Mouse (Mus musculus): ENCODE data around the gene Riok1. TPM values are rescaled to one million over a fixed set of nuclear protein-coding genes. Genes with fewer than 3 reads are reported as not detected.

The Riok1 gene
- polyA plus RNA-seq, 1 experiment from 2014 or later, result 73.3 TPM

- no peak overlapping the region for H3K4me3 ChIP-seq (replicated peaks)
- no peak overlapping the region for H3K9ac ChIP-seq (replicated peaks)
- H3K4me2 ChIP-seq, result no peak overlapping the region
- H3K4me1 ChIP-seq (replicated peaks), result no peaks in the 10 kb centered on the region
- ATAC-seq (ENCODE audit: insufficient number of reproducible peaks, insufficient read depth, low FRiP score, low TSS enrichment, low read depth), result no peak
- H3K27me3 ChIP-seq, result no peaks in the 10 kb centered on the region
- no peaks in the 10 kb centered on the region for H3K9me3 ChIP-seq
- WGBS, result 82% methylated on average over 5 of the region's 5 CpGs
- no peak overlapping the region for H3K27ac ChIP-seq
- no peaks in the 10 kb centered on the region for H3K36me3 ChIP-seq
These were observed 26.3 kb upstream of the Riok1 start for GRCm38 (mm10) chr13:38010444-38010910.

GRCm38 (mm10) chr13:38012436-38012835 lies 24.4 kb upstream of the Riok1 start:
- H3K9me3 ChIP-seq, result no peaks in the 10 kb centered on the region
- ATAC-seq (ENCODE audit: insufficient number of reproducible peaks, insufficient read depth, low FRiP score, low TSS enrichment, low read depth), result no peak
- H3K27ac ChIP-seq, result no peak overlapping the region
- H3K36me3 ChIP-seq, result no peaks in the 10 kb centered on the region
- no peaks in the 10 kb centered on the region for H3K27me3 ChIP-seq
- WGBS, result 91% methylated on average over 5 of the region's 5 CpGs
- H3K4me2 ChIP-seq, result no peak overlapping the region
- no peaks in the 10 kb centered on the region for H3K4me1 ChIP-seq (replicated peaks)
- no peak overlapping the region for H3K9ac ChIP-seq (replicated peaks)
- H3K4me3 ChIP-seq (replicated peaks), result no peak overlapping the region

- Histone ChIP-seq H3K4me1 (replicated peaks) (no peaks in the 10 kb centered on the region), H3K27me3 (no peaks in the 10 kb centered on the region), H3K4me3 (replicated peaks) (no peak overlapping the region), H3K27ac (no peak overlapping the region), H3K9ac (replicated peaks) (no peak overlapping the region), H3K9me3 (peaks cover 5% of the 10 kb centered on the region; the same call in 1 of the 2 replicates), H3K4me2 (no peak overlapping the region), H3K36me3 (no peaks in the 10 kb centered on the region)
- no peak for ATAC-seq (ENCODE audit: insufficient number of reproducible peaks, insufficient read depth, low FRiP score, low TSS enrichment, low read depth)
- whole genome bisulfite sequencing, result 90% methylated on average over 4 of the region's 4 CpGs
These were observed 21.2 kb upstream of the Riok1 start for GRCm38 (mm10) chr13:38015591-38015990.

GRCm38 (mm10) chr13:38018791-38019190 lies 18.0 kb upstream of the Riok1 start:
- H3K9me3 ChIP-seq, result peaks cover 5% of the 10 kb centered on the region; the same call in 1 of the 2 replicates
- no peaks in the 10 kb centered on the region for H3K36me3 ChIP-seq
- no peak overlapping the region for H3K4me3 ChIP-seq (replicated peaks)
- WGBS, result 75% methylated on average over 3 of the region's 3 CpGs
- no peak for ATAC-seq (ENCODE audit: insufficient number of reproducible peaks, insufficient read depth, low FRiP score, low TSS enrichment, low read depth)
- H3K4me1 ChIP-seq (replicated peaks), result no peaks in the 10 kb centered on the region
- 0 out of 2 replicates have a peak, but pooled peaks cover 3% of the 10 kb centered on the region for H3K27me3 ChIP-seq
- no peak overlapping the region for H3K27ac ChIP-seq
- H3K4me2 ChIP-seq, result no peak overlapping the region
- no peak overlapping the region for H3K9ac ChIP-seq (replicated peaks)

- Histone ChIP-seq H3K4me3 (replicated peaks) (no peak overlapping the region), H3K9ac (replicated peaks) (no peak overlapping the region), H3K9me3 (no peaks in the 10 kb centered on the region), H3K36me3 (no peaks in the 10 kb centered on the region), H3K4me2 (no peak overlapping the region), H3K27ac (no peak overlapping the region), H3K4me1 (replicated peaks) (no peaks in the 10 kb centered on the region), H3K27me3 (0 out of 2 replicates have a peak, but pooled peaks cover 3% of the 10 kb centered on the region)
- 33% methylated on average over 4 of the region's 4 CpGs for WGBS
- no peak for ATAC-seq (ENCODE audit: insufficient number of reproducible peaks, insufficient read depth, low FRiP score, low TSS enrichment, low read depth)
These were observed 10.9 kb upstream of the Riok1 start for GRCm38 (mm10) chr13:38025874-38026273.

- H3K36me3 ChIP-seq, result no peaks in the 10 kb centered on the region
- WGBS, result 65% methylated on average over 6 of the region's 6 CpGs
- H3K4me3 ChIP-seq (replicated peaks), result no peak overlapping the region
- no peak for ATAC-seq (ENCODE audit: insufficient number of reproducible peaks, insufficient read depth, low FRiP score, low TSS enrichment, low read depth)
- no peak overlapping the region for H3K9ac ChIP-seq (replicated peaks)
- no peaks in the 10 kb centered on the region for H3K27me3 ChIP-seq
- H3K4me1 ChIP-seq (replicated peaks), result no peaks in the 10 kb centered on the region
- no peak overlapping the region for H3K4me2 ChIP-seq
- H3K9me3 ChIP-seq, result no peaks in the 10 kb centered on the region
- H3K27ac ChIP-seq, result no peak overlapping the region
These were observed 9.1 kb upstream of the Riok1 start for GRCm38 (mm10) chr13:38027618-38028248.

- Histone ChIP-seq H3K4me1 (replicated peaks) (no peaks in the 10 kb centered on the region), H3K9ac (replicated peaks) (no peak overlapping the region), H3K27me3 (no peaks in the 10 kb centered on the region), H3K36me3 (no peaks in the 10 kb centered on the region), H3K27ac (no peak overlapping the region), H3K4me3 (replicated peaks) (no peak overlapping the region), H3K4me2 (no peak overlapping the region), H3K9me3 (no peaks in the 10 kb centered on the region)
- no peak for ATAC-seq (ENCODE audit: insufficient number of reproducible peaks, insufficient read depth, low FRiP score, low TSS enrichment, low read depth)
- 84% methylated on average over 4 of the region's 4 CpGs for WGBS
These were observed 8.4 kb upstream of the Riok1 start for GRCm38 (mm10) chr13:38028407-38028806.

- ATAC-seq (ENCODE audit: insufficient number of reproducible peaks, insufficient read depth, low FRiP score, low TSS enrichment, low read depth), result peak; percentile 96
- H3K4me1 ChIP-seq (replicated peaks), result peaks cover 17% of the 10 kb centered on the region
- H3K36me3 ChIP-seq, result peaks cover 23% of the 10 kb centered on the region
- peak within 1 kb of the TSS; percentile 87 for H3K4me3 ChIP-seq (replicated peaks)
- peak within 1 kb of the TSS; percentile 86 for H3K27ac ChIP-seq
- H3K27me3 ChIP-seq, result no peaks in the 10 kb centered on the region
- no peaks in the 10 kb centered on the region for H3K9me3 ChIP-seq
- H3K9ac ChIP-seq (replicated peaks), result peak within 1 kb of the TSS; percentile 88
- H3K4me2 ChIP-seq, result peak within 1 kb of the TSS; percentile 91
- under 1% methylated on average over 47 of the region's 47 CpGs for WGBS
These were observed 371 bp downstream of the Riok1 start, which contains the start of gene Cage1 for GRCm38 (mm10) chr13:38037044-38037687. Gene Cage1, minus strand, starts transcription at chr13:38037069.

- WGBS, result 43% methylated on average over 12 of the region's 12 CpGs
- peaks cover 17% of the 10 kb centered on the region for H3K4me1 ChIP-seq (replicated peaks)
- H3K4me2 ChIP-seq, result peak overlapping the region; percentile 91
- peaks cover 30% of the 10 kb centered on the region for H3K36me3 ChIP-seq
- no peak overlapping the region for H3K27ac ChIP-seq
- ATAC-seq (ENCODE audit: insufficient number of reproducible peaks, insufficient read depth, low FRiP score, low TSS enrichment, low read depth), result no peak
- H3K9ac ChIP-seq (replicated peaks), result peak overlapping the region; percentile 88
- H3K9me3 ChIP-seq, result no peaks in the 10 kb centered on the region
- peak overlapping the region; percentile 87 for H3K4me3 ChIP-seq (replicated peaks)
- no peaks in the 10 kb centered on the region for H3K27me3 ChIP-seq
These were observed 1.0 kb downstream of the Riok1 start for GRCm38 (mm10) chr13:38037811-38038210.

- H3K4me1 ChIP-seq (replicated peaks), result no peaks in the 10 kb centered on the region
- no peak for ATAC-seq (ENCODE audit: insufficient number of reproducible peaks, insufficient read depth, low FRiP score, low TSS enrichment, low read depth)
- no peak overlapping the region for H3K4me2 ChIP-seq
- H3K9me3 ChIP-seq, result no peaks in the 10 kb centered on the region
- H3K27me3 ChIP-seq, result no peaks in the 10 kb centered on the region
- no peak overlapping the region for H3K4me3 ChIP-seq (replicated peaks)
- H3K36me3 ChIP-seq, result peaks cover 94% of the 10 kb centered on the region
- WGBS, result 90% methylated on average over 3 of the region's 3 CpGs
- no peak overlapping the region for H3K27ac ChIP-seq
- no peak overlapping the region for H3K9ac ChIP-seq (replicated peaks)
These were observed 13.1 kb downstream of the Riok1 start for GRCm38 (mm10) chr13:38049888-38050287.

GRCm38 (mm10) chr13:38062678-38063077 lies 25.9 kb downstream of the Riok1 start:
- H3K9ac ChIP-seq (replicated peaks), result no peak overlapping the region
- no peaks in the 10 kb centered on the region for H3K9me3 ChIP-seq
- H3K4me2 ChIP-seq, result no peak overlapping the region
- H3K27ac ChIP-seq, result no peak overlapping the region
- no peak overlapping the region for H3K4me3 ChIP-seq (replicated peaks)
- 89% methylated on average over 10 of the region's 11 CpGs for WGBS
- H3K4me1 ChIP-seq (replicated peaks), result no peaks in the 10 kb centered on the region
- H3K27me3 ChIP-seq, result no peaks in the 10 kb centered on the region
- no peak for ATAC-seq (ENCODE audit: insufficient number of reproducible peaks, insufficient read depth, low FRiP score, low TSS enrichment, low read depth)
- peaks cover 58% of the 10 kb centered on the region for H3K36me3 ChIP-seq
